Mouse (Mus musculus): ENCODE measurements around the gene Klhdc4. TPM values are rescaled to one million over a fixed set of nuclear protein-coding genes. Genes with fewer than 3 reads are reported as not detected.

The Klhdc4 gene
- polyA plus RNA-seq, 1 experiment from 2014 or later = 34.3 TPM

DNA sequence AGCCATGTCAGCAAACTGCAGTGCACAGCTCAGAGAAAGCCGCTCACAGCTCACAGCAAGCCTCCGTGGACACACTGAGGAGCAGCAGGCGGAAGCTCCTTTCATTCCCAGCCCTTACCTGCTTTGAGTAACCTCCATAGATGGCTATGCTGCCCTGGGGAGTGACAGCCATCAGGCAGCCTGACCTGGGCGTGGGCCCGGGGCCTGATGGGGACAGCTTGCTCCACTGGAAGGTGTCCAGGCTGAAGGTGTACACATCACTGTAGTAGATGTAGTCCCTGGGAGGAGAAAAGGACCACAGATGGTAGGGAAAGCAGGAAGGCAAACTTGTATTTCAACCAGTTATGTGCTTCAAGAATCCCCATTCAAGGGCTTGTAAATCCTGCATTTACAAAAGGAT is 24.5 kb downstream of the Klhdc4 start:
- no peak for ATAC-seq (ENCODE audit: insufficient read depth, low FRiP score)
- Histone ChIP-seq H3K4me2 (ENCODE audit: low read depth, low read length) (no peak overlapping the region), H3K36me3 (ENCODE audit: control insufficient read depth, insufficient read depth, low read length) (no peaks in the 10 kb centered on the region), H3K4me3 (replicated peaks; ENCODE audit: low read length) (no peak overlapping the region), H3K27me3 (ENCODE audit: control insufficient read depth, insufficient read depth, low read length) (no peaks in the 10 kb centered on the region), H3K9ac (ENCODE audit: low read length) (no peak overlapping the region), H3K27ac (ENCODE audit: low read length) (no peak overlapping the region), H3K9me3 (replicated peaks; ENCODE audit: control insufficient read depth, low read length) (no peaks in the 10 kb centered on the region), H3K4me1 (ENCODE audit: control insufficient read depth, insufficient read depth, low read length) (no peaks in the 10 kb centered on the region)
- WGBS = 98% methylated on average over 5 of the region's 5 CpGs

DNA sequence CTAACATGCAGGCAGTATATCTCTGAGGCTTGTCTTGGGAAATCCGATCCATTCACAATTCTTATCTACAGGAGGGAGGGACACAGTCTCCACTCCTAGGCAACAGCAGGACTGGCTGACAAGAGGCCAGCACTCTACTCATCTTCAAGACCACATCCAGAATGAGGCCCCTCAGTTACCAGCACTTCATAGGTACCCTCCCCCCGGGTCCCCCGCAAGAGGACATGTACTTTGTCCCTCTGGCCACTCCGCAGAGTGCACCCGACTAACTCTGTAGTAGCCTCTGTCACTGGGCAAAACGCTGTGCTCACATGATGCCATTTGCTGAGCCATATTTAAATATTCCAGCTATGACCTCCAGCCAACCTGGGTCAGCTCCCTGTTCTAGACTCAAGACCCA is 31.0 kb downstream of the Klhdc4 start:
- H3K36me3 ChIP-seq (ENCODE audit: control insufficient read depth, insufficient read depth, low read length) = no peaks in the 10 kb centered on the region
- no peak overlapping the region for H3K9ac ChIP-seq (ENCODE audit: low read length)
- H3K4me3 ChIP-seq (replicated peaks; ENCODE audit: low read length) = no peak overlapping the region
- H3K27ac ChIP-seq (ENCODE audit: low read length) = no peak overlapping the region
- 79% methylated on average over 6 of the region's 6 CpGs for WGBS
- no peaks in the 10 kb centered on the region for H3K27me3 ChIP-seq (ENCODE audit: control insufficient read depth, insufficient read depth, low read length)
- no peak for ATAC-seq (ENCODE audit: insufficient read depth, low FRiP score)
- no peaks in the 10 kb centered on the region for H3K4me1 ChIP-seq (ENCODE audit: control insufficient read depth, insufficient read depth, low read length)
- no peak overlapping the region for H3K4me2 ChIP-seq (ENCODE audit: low read depth, low read length)
- no peaks in the 10 kb centered on the region for H3K9me3 ChIP-seq (replicated peaks; ENCODE audit: control insufficient read depth, low read length)

DNA sequence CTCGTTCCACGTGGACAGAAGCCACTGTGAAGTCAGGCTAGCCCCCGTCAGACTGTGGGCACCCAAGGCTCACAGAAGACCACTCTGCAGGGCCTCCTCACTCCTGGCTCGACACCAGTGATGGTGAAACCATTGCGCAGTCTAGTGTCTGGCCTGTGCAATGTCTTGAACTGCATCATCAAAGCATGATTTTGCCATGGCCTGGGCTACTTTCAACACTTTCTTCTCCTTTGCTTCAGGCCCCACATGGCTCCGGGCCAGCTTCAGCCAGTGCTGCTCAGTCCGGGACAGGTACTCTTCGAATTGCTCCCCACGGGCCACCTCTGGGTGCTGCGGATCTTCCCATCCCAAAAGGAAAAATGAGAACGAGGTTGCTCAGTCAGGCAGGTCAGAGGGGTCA is 33.0 kb downstream of the Klhdc4 start:
- no peak overlapping the region for H3K4me3 ChIP-seq (replicated peaks; ENCODE audit: low read length)
- H3K9ac ChIP-seq (ENCODE audit: low read length) = no peak overlapping the region
- no peak for ATAC-seq (ENCODE audit: insufficient read depth, low FRiP score)
- H3K9me3 ChIP-seq (replicated peaks; ENCODE audit: control insufficient read depth, low read length) = no peaks in the 10 kb centered on the region
- no peaks in the 10 kb centered on the region for H3K36me3 ChIP-seq (ENCODE audit: control insufficient read depth, insufficient read depth, low read length)
- H3K27me3 ChIP-seq (ENCODE audit: control insufficient read depth, insufficient read depth, low read length) = no peaks in the 10 kb centered on the region
- 86% methylated on average over 11 of the region's 11 CpGs for WGBS
- no peaks in the 10 kb centered on the region for H3K4me1 ChIP-seq (ENCODE audit: control insufficient read depth, insufficient read depth, low read length)
- H3K27ac ChIP-seq (ENCODE audit: low read length) = no peak overlapping the region
- H3K4me2 ChIP-seq (ENCODE audit: low read depth, low read length) = no peak overlapping the region

DNA sequence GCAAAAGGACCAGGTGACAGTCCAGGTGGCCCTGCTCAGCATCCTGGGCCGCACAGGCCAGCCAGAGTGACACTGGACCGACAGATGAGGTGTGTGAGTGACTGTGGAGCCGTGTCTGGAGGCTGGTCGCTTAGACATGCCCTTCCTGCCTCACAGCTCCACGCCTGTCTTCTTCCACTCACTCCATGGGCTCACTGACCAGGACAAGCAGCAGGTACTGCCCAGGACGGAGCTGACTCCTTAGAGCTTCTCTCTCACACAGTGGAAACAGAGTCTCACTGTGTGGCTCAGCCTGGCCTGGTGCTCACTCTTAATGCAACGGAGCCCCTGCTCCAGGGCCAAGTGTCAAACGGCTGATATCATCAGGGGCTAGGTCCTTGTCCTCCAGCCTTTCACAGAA is 33.9 kb downstream of the Klhdc4 start:
- no peak overlapping the region for H3K4me2 ChIP-seq (ENCODE audit: low read depth, low read length)
- H3K4me3 ChIP-seq (replicated peaks; ENCODE audit: low read length) = no peak overlapping the region
- H3K9ac ChIP-seq (ENCODE audit: low read length) = no peak overlapping the region
- no peaks in the 10 kb centered on the region for H3K27me3 ChIP-seq (ENCODE audit: control insufficient read depth, insufficient read depth, low read length)
- H3K36me3 ChIP-seq (ENCODE audit: control insufficient read depth, insufficient read depth, low read length) = no peaks in the 10 kb centered on the region
- H3K9me3 ChIP-seq (replicated peaks; ENCODE audit: control insufficient read depth, low read length) = no peaks in the 10 kb centered on the region
- no peak for ATAC-seq (ENCODE audit: insufficient read depth, low FRiP score)
- 83% methylated on average over 8 of the region's 8 CpGs for WGBS
- H3K27ac ChIP-seq (ENCODE audit: low read length) = no peak overlapping the region
- no peaks in the 10 kb centered on the region for H3K4me1 ChIP-seq (ENCODE audit: control insufficient read depth, insufficient read depth, low read length)

DNA sequence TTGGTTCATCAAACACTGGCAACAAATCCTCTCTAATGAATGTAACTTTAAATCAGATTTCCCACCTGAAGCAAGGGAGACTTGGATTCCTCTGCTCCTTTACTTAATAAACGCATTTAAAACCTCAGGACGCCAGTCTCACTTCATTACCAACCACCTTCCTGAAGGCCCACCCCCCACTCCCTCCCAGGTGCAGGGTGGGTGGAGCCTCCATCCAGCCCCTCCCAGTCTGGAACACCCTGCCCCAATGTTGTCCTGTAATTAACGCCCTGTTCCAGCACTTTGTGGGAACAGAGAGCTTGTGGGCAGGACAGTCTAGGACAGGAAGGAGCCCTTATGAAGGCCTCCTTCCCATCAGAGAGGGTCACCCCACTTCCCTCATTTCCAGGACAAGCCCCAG is 35.2 kb downstream of the Klhdc4 start:
- Histone ChIP-seq H3K9ac (ENCODE audit: low read length) (no peak overlapping the region), H3K27me3 (ENCODE audit: control insufficient read depth, insufficient read depth, low read length) (no peaks in the 10 kb centered on the region), H3K27ac (ENCODE audit: low read length) (no peak overlapping the region), H3K4me2 (ENCODE audit: low read depth, low read length) (no peak overlapping the region), H3K36me3 (ENCODE audit: control insufficient read depth, insufficient read depth, low read length) (no peaks in the 10 kb centered on the region), H3K9me3 (replicated peaks; ENCODE audit: control insufficient read depth, low read length) (no peaks in the 10 kb centered on the region), H3K4me3 (replicated peaks; ENCODE audit: low read length) (no peak overlapping the region), H3K4me1 (ENCODE audit: control insufficient read depth, insufficient read depth, low read length) (no peaks in the 10 kb centered on the region)
- WGBS = 39% methylated on average over 3 of the region's 3 CpGs
- ATAC-seq (ENCODE audit: insufficient read depth, low FRiP score) = no peak

DNA sequence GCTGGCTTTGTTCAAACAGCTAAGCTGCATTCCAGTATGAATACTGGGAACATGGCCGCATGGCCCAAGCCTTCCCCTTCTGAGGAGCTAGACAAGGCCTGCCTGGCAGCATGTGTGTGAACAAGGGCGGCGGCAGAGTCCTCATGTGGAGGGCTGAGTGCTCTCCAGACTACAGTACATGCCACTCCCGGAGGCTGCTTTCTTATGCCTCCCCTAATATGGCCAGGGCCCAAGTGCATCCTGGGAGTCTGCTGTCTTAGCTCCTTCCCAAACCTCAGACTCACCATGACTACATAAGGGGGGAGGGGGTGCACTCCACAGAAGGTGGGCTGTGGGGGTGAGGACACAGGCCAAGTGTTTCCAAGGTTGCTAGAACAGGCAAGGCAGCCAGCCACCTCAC is 36.7 kb downstream of the Klhdc4 start:
- 57% methylated on average over 4 of the region's 4 CpGs for WGBS
- H3K9me3 ChIP-seq (replicated peaks; ENCODE audit: control insufficient read depth, low read length) = no peaks in the 10 kb centered on the region
- ATAC-seq (ENCODE audit: insufficient read depth, low FRiP score) = no peak
- H3K27me3 ChIP-seq (ENCODE audit: control insufficient read depth, insufficient read depth, low read length) = no peaks in the 10 kb centered on the region
- H3K9ac ChIP-seq (ENCODE audit: low read length) = no peak overlapping the region
- H3K27ac ChIP-seq (ENCODE audit: low read length) = peak overlapping the region; percentile 52
- no peak overlapping the region for H3K4me3 ChIP-seq (replicated peaks; ENCODE audit: low read length)
- no peaks in the 10 kb centered on the region for H3K4me1 ChIP-seq (ENCODE audit: control insufficient read depth, insufficient read depth, low read length)
- no peaks in the 10 kb centered on the region for H3K36me3 ChIP-seq (ENCODE audit: control insufficient read depth, insufficient read depth, low read length)
- H3K4me2 ChIP-seq (ENCODE audit: low read depth, low read length) = no peak overlapping the region

DNA sequence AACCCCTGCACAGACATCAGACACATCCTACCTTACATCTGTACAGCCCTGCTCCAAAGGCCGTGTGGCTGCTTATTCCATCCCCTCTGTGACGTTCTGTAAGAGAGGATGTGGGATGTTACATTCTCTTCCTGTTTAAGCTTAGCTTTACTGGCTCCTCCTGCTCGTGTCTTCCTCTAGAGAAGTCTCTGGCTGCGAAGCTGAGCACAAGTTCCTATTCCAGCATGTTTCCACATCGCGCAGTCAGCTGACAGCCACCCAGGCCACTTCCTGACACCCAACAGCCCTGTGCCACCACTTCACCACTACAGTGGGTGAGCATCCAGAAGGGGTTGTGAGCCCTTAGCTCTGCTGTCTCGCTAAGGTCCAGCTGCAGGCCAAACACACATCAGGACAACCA is 37.2 kb downstream of the Klhdc4 start:
- no peaks in the 10 kb centered on the region for H3K27me3 ChIP-seq (ENCODE audit: control insufficient read depth, insufficient read depth, low read length)
- ATAC-seq (ENCODE audit: insufficient read depth, low FRiP score) = no peak
- no peaks in the 10 kb centered on the region for H3K36me3 ChIP-seq (ENCODE audit: control insufficient read depth, insufficient read depth, low read length)
- no peak overlapping the region for H3K4me3 ChIP-seq (replicated peaks; ENCODE audit: low read length)
- H3K9me3 ChIP-seq (replicated peaks; ENCODE audit: control insufficient read depth, low read length) = no peaks in the 10 kb centered on the region
- H3K4me2 ChIP-seq (ENCODE audit: low read depth, low read length) = no peak overlapping the region
- 68% methylated on average over 7 of the region's 7 CpGs for WGBS
- no peaks in the 10 kb centered on the region for H3K4me1 ChIP-seq (ENCODE audit: control insufficient read depth, insufficient read depth, low read length)
- peak overlapping the region; percentile 52 for H3K27ac ChIP-seq (ENCODE audit: low read length)
- no peak overlapping the region for H3K9ac ChIP-seq (ENCODE audit: low read length)

DNA sequence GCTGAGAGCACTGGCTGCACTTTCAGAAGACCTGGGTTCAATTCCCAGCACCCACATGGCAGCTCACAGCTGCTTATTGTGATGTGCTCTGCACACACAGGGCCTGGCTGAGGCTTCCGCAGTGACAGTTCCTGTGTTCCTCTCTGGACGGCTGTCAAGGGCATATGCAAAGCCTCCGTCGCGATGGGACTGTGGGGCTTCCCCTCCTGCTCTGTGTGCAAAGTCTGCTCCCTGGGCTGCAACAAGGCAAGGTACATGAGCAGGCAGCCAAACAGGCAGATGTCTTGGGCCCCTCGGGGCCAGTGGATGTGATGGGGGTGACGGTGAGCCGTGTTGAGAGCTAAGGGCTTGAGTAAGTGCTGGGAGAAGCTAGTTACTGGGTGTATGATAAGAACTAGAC is 40.6 kb downstream of the Klhdc4 start:
- Histone ChIP-seq H3K27ac (ENCODE audit: low read length) (no peak overlapping the region), H3K36me3 (ENCODE audit: control insufficient read depth, insufficient read depth, low read length) (no peaks in the 10 kb centered on the region), H3K4me1 (ENCODE audit: control insufficient read depth, insufficient read depth, low read length) (no peaks in the 10 kb centered on the region), H3K4me2 (ENCODE audit: low read depth, low read length) (no peak overlapping the region), H3K9me3 (replicated peaks; ENCODE audit: control insufficient read depth, low read length) (no peaks in the 10 kb centered on the region), H3K9ac (ENCODE audit: low read length) (no peak overlapping the region), H3K27me3 (ENCODE audit: control insufficient read depth, insufficient read depth, low read length) (no peaks in the 10 kb centered on the region), H3K4me3 (replicated peaks; ENCODE audit: low read length) (no peak overlapping the region)
- no peak for ATAC-seq (ENCODE audit: insufficient read depth, low FRiP score)
- WGBS = 81% methylated on average over 8 of the region's 8 CpGs

DNA sequence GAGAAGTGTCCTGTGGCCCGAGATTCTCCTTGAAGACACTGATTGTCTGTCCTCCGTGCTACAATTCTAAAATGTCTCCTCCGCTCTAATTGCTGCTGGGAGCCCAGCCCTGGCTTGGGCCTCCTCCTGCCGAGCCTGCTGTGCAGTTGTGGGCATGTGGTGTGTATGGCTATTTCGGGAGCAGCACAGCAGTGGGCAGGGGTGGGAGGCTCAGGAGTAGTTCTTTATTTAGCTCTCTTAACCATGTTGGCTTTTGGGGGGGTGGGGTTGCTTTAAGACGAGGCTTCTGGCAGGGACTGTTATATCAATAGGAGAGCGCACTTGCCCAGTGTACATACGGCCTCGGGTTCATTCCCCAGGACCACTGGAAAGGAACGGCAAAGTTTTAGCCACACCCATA is 42.8 kb downstream of the Klhdc4 start:
- Histone ChIP-seq H3K9ac (ENCODE audit: low read length) (no peak overlapping the region), H3K4me3 (replicated peaks; ENCODE audit: low read length) (no peak overlapping the region), H3K27me3 (ENCODE audit: control insufficient read depth, insufficient read depth, low read length) (no peaks in the 10 kb centered on the region), H3K4me1 (ENCODE audit: control insufficient read depth, insufficient read depth, low read length) (no peaks in the 10 kb centered on the region), H3K9me3 (replicated peaks; ENCODE audit: control insufficient read depth, low read length) (no peaks in the 10 kb centered on the region), H3K36me3 (ENCODE audit: control insufficient read depth, insufficient read depth, low read length) (no peaks in the 10 kb centered on the region), H3K27ac (ENCODE audit: low read length) (no peak overlapping the region), H3K4me2 (ENCODE audit: low read depth, low read length) (no peak overlapping the region)
- no peak for ATAC-seq (ENCODE audit: insufficient read depth, low FRiP score)
- WGBS = 46% methylated on average over 10 of the region's 10 CpGs

DNA sequence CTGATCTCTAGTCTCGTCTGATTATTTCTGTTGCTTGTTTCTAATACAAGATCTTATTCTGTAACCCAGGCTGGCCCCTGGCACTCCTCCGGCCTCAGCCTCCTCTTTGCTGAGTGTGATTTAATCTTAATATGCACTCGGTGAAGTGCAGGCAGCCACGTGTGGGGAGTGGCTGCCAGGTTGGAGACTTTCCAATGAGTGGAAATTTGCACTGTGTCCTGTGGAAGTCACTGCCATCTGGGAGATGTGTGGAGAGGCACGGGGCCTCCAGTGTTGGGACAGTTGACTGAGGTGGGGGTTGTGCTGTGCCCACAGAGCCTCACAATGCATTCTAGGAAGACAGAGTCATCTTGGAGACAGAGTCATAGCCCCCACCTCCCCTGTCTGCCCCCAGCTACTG is 46.9 kb downstream of the Klhdc4 start:
- ATAC-seq (ENCODE audit: insufficient read depth, low FRiP score) = no peak
- H3K27me3 ChIP-seq (ENCODE audit: control insufficient read depth, insufficient read depth, low read length) = no peaks in the 10 kb centered on the region
- H3K4me3 ChIP-seq (replicated peaks; ENCODE audit: low read length) = no peak overlapping the region
- H3K4me2 ChIP-seq (ENCODE audit: low read depth, low read length) = no peak overlapping the region
- no peaks in the 10 kb centered on the region for H3K9me3 ChIP-seq (replicated peaks; ENCODE audit: control insufficient read depth, low read length)
- no peaks in the 10 kb centered on the region; the same call in 1 of the 2 replicates for H3K4me1 ChIP-seq (ENCODE audit: control insufficient read depth, insufficient read depth, low read length)
- H3K36me3 ChIP-seq (ENCODE audit: control insufficient read depth, insufficient read depth, low read length) = no peaks in the 10 kb centered on the region
- no peak overlapping the region for H3K27ac ChIP-seq (ENCODE audit: low read length)
- 51% methylated on average over 5 of the region's 5 CpGs for WGBS
- H3K9ac ChIP-seq (ENCODE audit: low read length) = no peak overlapping the region

Measured in stomach, embryonic 16.5 days (tissue).